Comparison of ENCODE assay signal across 13 mouse cellular contexts in genomic region chr4:154294262-154294731, GRCm38 (mm10). TPM values are rescaled to one million over a fixed set of nuclear protein-coding genes. Genes with fewer than 3 reads are reported as not detected.
DNase-seq lines count a peak whose midpoint lies in the region; ATAC-seq and TF ChIP-seq lines count a peak whose summit lies in the region.
"Had no signal": no experiment of that assay in that cellular context is flagged by ENCODE, and none has a peak within 500 bp of the region (broad histone marks: within the 10 kb centered on the region; RNA-seq: fewer than 3 reads in every experiment).

No protein-coding gene starts in this region.

- H3K4me2 ChIP-seq in liver, embryonic 11.5 days, result peak overlapping the region; percentile 14
- H3K4me2 ChIP-seq: limb, embryonic 15.5 days had no signal

- ATAC-seq in Patski, result peak; percentile 31
- peak; percentile 63 for ATAC-seq in liver, embryonic 11.5 days (replicated peaks; ENCODE audit: low FRiP score)

- H3K27ac ChIP-seq in gastrocnemius, adult 2 months, result 0 out of 2 replicates have a peak overlapping the region, but pooled peaks have one; percentile 16
- H3K27ac ChIP-seq in kidney, adult 2 months (ENCODE audit: insufficient read depth, low read depth, low read length), result peak overlapping the region; percentile 75
- peak overlapping the region; percentile 47 for H3K27ac ChIP-seq in liver, embryonic 11.5 days (ENCODE audit: low read depth, low read length)
- H3K27ac ChIP-seq: limb, embryonic 15.5 days had no signal

- H3K9me3 ChIP-seq in liver, embryonic 11.5 days (ENCODE audit: control insufficient read depth, low read length), result no peaks in the 10 kb centered on the region
- H3K9me3 ChIP-seq: limb, embryonic 15.5 days had no signal

- in situ Hi-C loops in Patski (cut with MboI; ENCODE audit: low pct_unique_long_range_greater_than_20kb), result loop anchor here (25.0 kb wide), 1 partner anchor 257 kb away; the partner anchor contains the start of genes Ccdc27 and Smim1

- TF ChIP-seq CTCF in gastrocnemius, adult 2 months (IDR thresholded peaks at IDR 0.05), result no peak
- TF ChIP-seq CTCF in Patski (IDR thresholded peaks at IDR 0.05), result no peak
- 0 out of 2 replicates have a peak, but pooled peaks have one; percentile 7 for TF ChIP-seq CTCF in kidney, adult 2 months (conservative IDR thresholded peaks at IDR 0.05; ENCODE audit: insufficient read depth, insufficient read length, low read depth, low read length)

- H3K27me3 ChIP-seq in Patski, result no peaks in the 10 kb centered on the region
- H3K27me3 ChIP-seq in kidney, adult 2 months (replicated peaks; ENCODE audit: control insufficient read depth, insufficient read depth, low read length), result no peaks in the 10 kb centered on the region
- peaks cover 11% of the 10 kb centered on the region for H3K27me3 ChIP-seq in liver, embryonic 11.5 days (replicated peaks; ENCODE audit: control insufficient read depth, insufficient read depth, low read length)

- intact Hi-C loops in gastrocnemius, adult 2 months (cut with DNase I), result no loop called here

- DNase-seq in gastrocnemius, adult 2 months, result no peak
- no peak for DNase-seq in gastrocnemius, postnatal 25 days
- no peak for DNase-seq in Patski (ENCODE audit: low read depth, low spot score)
- DNase-seq in kidney, adult 2 months, result peak; percentile 95
- no peak for DNase-seq in liver, embryonic 11.5 days (ENCODE audit: low spot score)
- no peak for DNase-seq in testis, postnatal 14 days (ENCODE audit: low spot score)
- DNase-seq in Muller cell, postnatal 12 days (ENCODE audit: inconsistent ontology term), result no peak
- no peak for DNase-seq in right cerebral cortex, postnatal 10 days (ENCODE audit: low spot score in 2 of 2)

- WGBS in kidney, adult 2 months, result 13% methylated on average over 8 of the region's 8 CpGs
- 55% methylated on average over 8 of the region's 8 CpGs for WGBS in liver, embryonic 11.5 days

- H3K9ac ChIP-seq in liver, embryonic 11.5 days (ENCODE audit: low read depth, low read length), result no peak overlapping the region
- H3K9ac ChIP-seq: limb, embryonic 15.5 days had no signal

- no peak overlapping the region for H3K4me3 ChIP-seq in gastrocnemius, adult 2 months
- H3K4me3 ChIP-seq in kidney, adult 2 months (ENCODE audit: insufficient read depth, low read depth, low read length), result no peak overlapping the region
- H3K4me3 ChIP-seq in liver, embryonic 11.5 days (ENCODE audit: low read depth, low read length), result no peak overlapping the region
- H3K4me3 ChIP-seq: limb, embryonic 15.5 days had no signal

- TF ChIP-seq POLR2A in kidney, adult 2 months (IDR thresholded peaks at IDR 0.05; ENCODE audit: low read depth, low read length), result no peak

- CTCF ChIA-PET in Patski (lab: Charles Lee), result no interaction called here

- POLR2A ChIA-PET in Patski (lab: Charles Lee), result interaction anchor here (0.8 kb wide), 1 partner anchor 17 kb away, joined by 4 read pairs; no protein-coding TSS in a partner anchor

- no peaks in the 10 kb centered on the region for H3K36me3 ChIP-seq in kidney, adult 2 months (ENCODE audit: control insufficient read depth, insufficient read depth, low read length)
- H3K36me3 ChIP-seq in liver, embryonic 11.5 days (ENCODE audit: control insufficient read depth, insufficient read depth, low read length), result no peaks in the 10 kb centered on the region
- H3K36me3 ChIP-seq: limb, embryonic 15.5 days had no signal

- peaks cover 27% of the 10 kb centered on the region for H3K4me1 ChIP-seq in kidney, adult 2 months (ENCODE audit: control insufficient read depth, insufficient read depth, low read length)
- H3K4me1 ChIP-seq in liver, embryonic 11.5 days (replicated peaks; ENCODE audit: control insufficient read depth, insufficient read depth, low read length), result peaks cover 15% of the 10 kb centered on the region

RNA-seq across cellular contexts. Expression of gene Arhgef16, which starts 7.2 kb away (rescaled TPM):
- under 1 TPM; 0.17 to 0.23 TPM for total RNA-seq in gastrocnemius, adult 2 months (2021)
- under 1 TPM; 0.23 to 0.43 TPM for total RNA-seq in gastrocnemius, postnatal 25 days (2021)
- 1.6 TPM for polyA plus RNA-seq in Patski (2021)
- polyA plus RNA-seq in kidney, adult 2 months (2012; rRNA removed), result 58.6 and 66.8 TPM in 2 replicates
- 5.3 and 5.9 TPM in 2 replicates for polyA plus RNA-seq in liver, embryonic 11.5 days (2014; fragmentation: Nextera tagmentation; extraction: Ambion mirVana)
- polyA plus RNA-seq: C2C12 had no signal

RNA-seq across cellular contexts. Expression of gene B230104I21Rik, which starts 41.6 kb away (rescaled TPM):
- not detected for total RNA-seq in gastrocnemius, adult 2 months (2021)
- total RNA-seq in gastrocnemius, postnatal 25 days (2021), result not detected
- not detected for polyA plus RNA-seq in Patski (2021)
- polyA plus RNA-seq in kidney, adult 2 months (2012; rRNA removed), result not detected in 2 replicates
- polyA plus RNA-seq in liver, embryonic 11.5 days (2014; fragmentation: Nextera tagmentation; extraction: Ambion mirVana), result not detected in 2 replicates
- total RNA-seq: gastrocnemius, adult 18-20 months had no signal
- polyA plus RNA-seq: C2C12; embryonic facial prominence, embryonic 11.5 days; limb, embryonic 15.5 days; spleen, adult 2 months had no signal

Comparison
In these comparisons a context has a peak if more than half of its experiments do, and no peak if none do; other contexts are left out.
1. H3K27ac ChIP-seq: peak in every context shown above with its lines; median percentile 75 in kidney, adult 2 months; 47 in liver, embryonic 11.5 days; 16 in gastrocnemius, adult 2 months.